Comparison of ENCODE assay signal across 22 mouse cellular contexts in the genomic region with DNA sequence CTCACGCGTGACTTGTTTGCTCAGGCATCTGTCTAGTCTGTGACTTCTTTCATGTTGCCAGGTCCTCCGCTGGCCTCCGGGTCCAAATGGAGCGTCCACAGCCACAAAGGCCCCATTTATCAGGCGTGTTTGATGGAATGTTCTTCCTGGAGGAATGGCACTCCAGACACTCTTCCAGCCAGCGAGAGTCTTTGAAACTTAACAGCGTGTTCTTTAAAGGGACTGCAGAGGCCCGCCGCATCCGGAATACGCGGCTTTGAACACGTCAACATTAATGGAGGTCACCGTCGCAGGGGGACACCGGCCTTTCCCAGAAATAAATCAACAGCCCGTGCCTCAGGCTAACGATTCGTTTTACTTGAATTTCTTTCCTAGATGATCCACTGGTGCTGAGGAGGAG.
A peak's percentile ranks its signal among the peaks of the same experiment; 100 is the strongest.
DNase-seq lines count a peak whose midpoint lies in the region; ATAC-seq and TF ChIP-seq lines count a peak whose summit lies in the region.
"Had no signal": no experiment of that assay in that cellular context is flagged by ENCODE, and none has a peak within 500 bp of the region (broad histone marks: within the 10 kb centered on the region; RNA-seq: fewer than 3 reads in every experiment).

No protein-coding gene starts in this region.

- no peak for TF ChIP-seq CTCF in forebrain, postnatal 0 days (IDR thresholded peaks at IDR 0.05; ENCODE audit: low read depth)
- TF ChIP-seq CTCF in kidney, postnatal 0 days (IDR thresholded peaks at IDR 0.05; ENCODE audit: low read depth), result no peak

- no peaks in the 10 kb centered on the region for H3K9me3 ChIP-seq in forebrain, postnatal 0 days (ENCODE audit: low read length)
- no peaks in the 10 kb centered on the region for H3K9me3 ChIP-seq in forebrain, embryonic 14.5 days (replicated peaks; ENCODE audit: control insufficient read depth, low read length)
- H3K9me3 ChIP-seq in kidney, postnatal 0 days (replicated peaks; ENCODE audit: low read length), result no peaks in the 10 kb centered on the region
- H3K9me3 ChIP-seq: forebrain, embryonic 13.5 days; neural tube, embryonic 13.5 days; stomach, embryonic 15.5 days had no signal

- ATAC-seq in forebrain, postnatal 0 days, result peak; percentile 14; the same call in 1 of the 2 replicates
- ATAC-seq in forebrain, embryonic 14.5 days, result no peak; the same call in 1 of the 2 replicates
- ATAC-seq in kidney, postnatal 0 days (replicated peaks; ENCODE audit: low FRiP score, low read depth), result no peak
- ATAC-seq: forebrain, embryonic 13.5 days; intestine, embryonic 16.5 days had no signal

- H3K27me3 ChIP-seq in forebrain, postnatal 0 days (ENCODE audit: insufficient read depth, low read length), result no peaks in the 10 kb centered on the region
- H3K27me3 ChIP-seq in forebrain, embryonic 14.5 days (replicated peaks; ENCODE audit: control insufficient read depth, insufficient read depth, low read length), result no peaks in the 10 kb centered on the region
- H3K27me3 ChIP-seq in kidney, postnatal 0 days (ENCODE audit: insufficient read depth, low read length), result no peaks in the 10 kb centered on the region
- H3K27me3 ChIP-seq: neural tube, embryonic 13.5 days; stomach, embryonic 15.5 days had no signal

- no peak overlapping the region for H3K27ac ChIP-seq in forebrain, postnatal 0 days (ENCODE audit: low read depth, low read length)
- H3K27ac ChIP-seq in forebrain, embryonic 14.5 days (ENCODE audit: low read depth, low read length), result no peak overlapping the region
- H3K27ac ChIP-seq in kidney, postnatal 0 days, result no peak overlapping the region
- H3K27ac ChIP-seq: forebrain, embryonic 13.5 days; neural tube, embryonic 13.5 days; stomach, embryonic 15.5 days had no signal

- H3K36me3 ChIP-seq in forebrain, postnatal 0 days (ENCODE audit: insufficient read depth), result no peaks in the 10 kb centered on the region
- no peaks in the 10 kb centered on the region for H3K36me3 ChIP-seq in forebrain, embryonic 14.5 days (ENCODE audit: control insufficient read depth, insufficient read depth, low read length)
- H3K36me3 ChIP-seq in kidney, postnatal 0 days (ENCODE audit: insufficient read depth, low read length), result no peaks in the 10 kb centered on the region
- H3K36me3 ChIP-seq: G1E; neural tube, embryonic 13.5 days; stomach, embryonic 15.5 days had no signal

- no peak overlapping the region for H3K9ac ChIP-seq in forebrain, postnatal 0 days
- no peak overlapping the region for H3K9ac ChIP-seq in forebrain, embryonic 14.5 days (ENCODE audit: low read length)
- no peak overlapping the region for H3K9ac ChIP-seq in kidney, postnatal 0 days (ENCODE audit: low read depth, low read length)
- H3K9ac ChIP-seq: forebrain, embryonic 13.5 days; neural tube, embryonic 13.5 days; stomach, embryonic 15.5 days had no signal

- no peak overlapping the region for H3K4me3 ChIP-seq in forebrain, postnatal 0 days (ENCODE audit: low read depth, low read length)
- H3K4me3 ChIP-seq in forebrain, embryonic 14.5 days (ENCODE audit: low read depth, low read length), result no peak overlapping the region
- H3K4me3 ChIP-seq in kidney, postnatal 0 days (replicated peaks; ENCODE audit: low read depth, low read length), result no peak overlapping the region
- H3K4me3 ChIP-seq: erythroblast, embryonic 14.5 days; forebrain, embryonic 13.5 days; neural tube, embryonic 13.5 days; stomach, embryonic 15.5 days had no signal

- no peak for DNase-seq in forebrain, postnatal 0 days
- DNase-seq in forebrain, embryonic 14.5 days (ENCODE audit: low spot score), result no peak
- DNase-seq in kidney, postnatal 0 days (ENCODE audit: low spot score), result peak; percentile 49
- no peak for DNase-seq in kidney, adult 18-20 months
- DNase-seq in retina, postnatal 1 day, result peak; percentile 63
- DNase-seq in retina, embryonic 14.5 days (ENCODE audit: low spot score), result no peak
- no peak for DNase-seq in ovary, postnatal 36 days (ENCODE audit: low spot score)
- no peak for DNase-seq in gastrocnemius, adult 8-10 months (ENCODE audit: low spot score in 2 of 2)
- DNase-seq: adrenal gland, postnatal 14 days; cerebellum, adult 11 months; cerebellum, postnatal 10 days; gastrocnemius, postnatal 36 days; liver; lung, postnatal 10 days; right cerebral cortex, postnatal 25 days; thymus, adult 18-20 months had no signal

- H3K4me2 ChIP-seq in forebrain, postnatal 0 days (ENCODE audit: low read depth), result no peak overlapping the region
- H3K4me2 ChIP-seq in forebrain, embryonic 14.5 days (ENCODE audit: low read length), result no peak overlapping the region
- H3K4me2 ChIP-seq in kidney, postnatal 0 days (ENCODE audit: low read length), result no peak overlapping the region
- H3K4me2 ChIP-seq: forebrain, embryonic 13.5 days; neural tube, embryonic 13.5 days; stomach, embryonic 15.5 days had no signal

- no peaks in the 10 kb centered on the region for H3K4me1 ChIP-seq in forebrain, postnatal 0 days (ENCODE audit: insufficient read depth)
- no peaks in the 10 kb centered on the region for H3K4me1 ChIP-seq in forebrain, embryonic 14.5 days (ENCODE audit: control insufficient read depth, insufficient read depth, low read length)
- 0 out of 2 replicates have a peak, but pooled peaks cover 4% of the 10 kb centered on the region for H3K4me1 ChIP-seq in kidney, postnatal 0 days (replicated peaks; ENCODE audit: insufficient read depth, low read length)
- H3K4me1 ChIP-seq: stomach, embryonic 15.5 days had no signal

- WGBS in forebrain, postnatal 0 days, result 54% methylated on average over 20 of the region's 20 CpGs
- 67% methylated on average over 20 of the region's 20 CpGs for WGBS in forebrain, embryonic 14.5 days
- 13% methylated on average over 20 of the region's 20 CpGs for WGBS in kidney, postnatal 0 days

Comparison
In these comparisons a context has a peak if more than half of its experiments do, and no peak if none do; other contexts are left out.
1. DNase-seq: peak in kidney, postnatal 0 days (single experiment) and retina, postnatal 1 day (single experiment); none in forebrain, postnatal 0 days (single experiment), forebrain, embryonic 14.5 days (single experiment), kidney, adult 18-20 months (single experiment), retina, embryonic 14.5 days (single experiment), ovary, postnatal 36 days (single experiment) and gastrocnemius, adult 8-10 months (0 of 2).